Mouse (Mus musculus) midbrain, embryonic 16.5 days (tissue): ENCODE measurements at regions not wholly inside any gene's neighbourhood (a gene's known extent, or its start where the extent isn't known, plus 50 kb on each side); places are given as distances from the start of the nearest gene placed in this dataset.

ENCODE experiments used
- ATAC-seq: fragments of 200-750 bp; cut with Nextera tagmentation; 2 replicates; pipeline ENCODE4 v1.8.0; 2017; ENCODE audit warnings: moderate TSS enrichment
- H3K27ac ChIP-seq: fragments of 300-500 bp; sonication (generic); 2 replicates; pipeline ENCODE4 v1.5.1; 2014; ENCODE audit warnings: mild to moderate bottlenecking, low read length, mixed read lengths
- H3K27me3 ChIP-seq: fragments of 300-500 bp; sonication (generic); 2 replicates; pipeline ENCODE4 v1.6.1; 2014; ENCODE audit warnings: low read depth, low read length, mixed read lengths; ENCODE audit not compliant: control insufficient read depth, insufficient read depth
- H3K36me3 ChIP-seq: fragments of 300-500 bp; sonication (generic); 2 replicates; pipeline ENCODE4 v1.6.1; 2014; ENCODE audit warnings: mild to moderate bottlenecking, low read length, moderate library complexity, mixed read lengths; ENCODE audit not compliant: control insufficient read depth, insufficient read depth
- H3K4me1 ChIP-seq: fragments of 300-500 bp; sonication (generic); 2 replicates; pipeline ENCODE4 v1.6.1; 2014; ENCODE audit warnings: mild to moderate bottlenecking, low read length, mixed read lengths; ENCODE audit not compliant: control insufficient read depth, insufficient read depth
- H3K4me2 ChIP-seq: fragments of 300-500 bp; sonication (generic); 2 replicates; pipeline ENCODE4 v1.6.1; 2014; ENCODE audit warnings: mild to moderate bottlenecking, low read length, mixed read lengths
- H3K4me3 ChIP-seq: fragments of 300-500 bp; sonication (generic); 2 replicates; pipeline ENCODE4 v1.5.1; 2014; ENCODE audit warnings: low read depth, mild to moderate bottlenecking, low read length, moderate library complexity, mixed read lengths
- H3K9ac ChIP-seq: fragments of 300-500 bp; sonication (generic); 2 replicates; pipeline ENCODE4 v1.6.1; 2014; ENCODE audit warnings: low read depth, low read length, mixed read lengths
- H3K9me3 ChIP-seq: fragments of 300-500 bp; sonication (generic); replicated peaks from 2 replicates; pipeline ENCODE4 v1.6.1; 2014; ENCODE audit warnings: mild to moderate bottlenecking, low read length, mixed read lengths; ENCODE audit not compliant: control insufficient read depth, poor library complexity, severe bottlenecking
- WGBS: fragments of 180-500 bp; shearing (Covaris S2); extraction: QIAGEN DNeasy Blood & Tissue Kit; methylation state at CpG from one replicate; pipeline ENCODE4 v1.1.7; 2014; 5-methylcytosine and 5-hydroxymethylcytosine counted together

- no peak for ATAC-seq
- H3K9me3 ChIP-seq = no peaks in the 10 kb centered on the region
- H3K4me1 ChIP-seq = 0 out of 2 replicates have a peak, but pooled peaks cover 3% of the 10 kb centered on the region
- H3K36me3 ChIP-seq = no peaks in the 10 kb centered on the region
- WGBS = 60% methylated on average over 7 of the region's 7 CpGs
- no peak overlapping the region for H3K4me2 ChIP-seq
- H3K27ac ChIP-seq = no peak overlapping the region
- H3K4me3 ChIP-seq = no peak overlapping the region
- no peak overlapping the region for H3K9ac ChIP-seq
- no peaks in the 10 kb centered on the region for H3K27me3 ChIP-seq
Observed at GRCm38 (mm10) chr1:63977956-63978355, 144.1 kb downstream of the Klf7 start.

DNA sequence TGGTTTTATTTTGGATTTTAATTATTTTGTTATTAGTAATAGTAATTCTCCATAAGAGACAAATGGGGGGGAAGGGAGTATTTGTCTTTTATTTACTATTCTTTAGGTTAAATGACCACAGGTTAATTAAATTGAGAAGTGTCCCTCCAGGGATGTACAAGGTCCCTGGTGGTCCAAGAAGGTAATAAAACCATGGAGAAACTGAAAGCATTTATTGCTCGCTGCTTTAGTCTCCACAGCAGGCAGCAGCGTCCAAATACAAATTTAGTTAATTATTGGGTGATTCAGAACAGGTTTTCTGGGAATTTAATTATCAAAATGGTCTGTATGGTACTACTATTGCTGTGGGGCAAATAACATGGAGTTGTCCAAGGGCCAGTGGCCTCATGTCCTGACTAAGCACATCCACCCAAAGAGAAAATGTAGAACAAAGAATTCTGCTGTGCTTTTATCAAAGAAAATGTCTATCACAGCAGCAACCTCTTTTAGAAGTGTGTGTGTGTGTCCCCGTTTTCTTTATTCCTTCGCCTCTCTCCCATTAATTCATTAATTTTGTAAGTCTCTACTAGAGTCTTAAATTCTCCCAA lies 144.7 kb downstream of the Klf7 start:
- H3K9ac ChIP-seq = no peak overlapping the region
- 0 out of 2 replicates have a peak, but pooled peaks cover 3% of the 10 kb centered on the region for H3K4me1 ChIP-seq
- no peak for ATAC-seq
- no peaks in the 10 kb centered on the region for H3K36me3 ChIP-seq
- H3K27me3 ChIP-seq = no peaks in the 10 kb centered on the region
- H3K9me3 ChIP-seq = no peaks in the 10 kb centered on the region
- H3K27ac ChIP-seq = no peak overlapping the region
- no peak overlapping the region for H3K4me2 ChIP-seq
- no peak overlapping the region for H3K4me3 ChIP-seq
- WGBS = 62% methylated on average over 4 of the region's 4 CpGs

DNA sequence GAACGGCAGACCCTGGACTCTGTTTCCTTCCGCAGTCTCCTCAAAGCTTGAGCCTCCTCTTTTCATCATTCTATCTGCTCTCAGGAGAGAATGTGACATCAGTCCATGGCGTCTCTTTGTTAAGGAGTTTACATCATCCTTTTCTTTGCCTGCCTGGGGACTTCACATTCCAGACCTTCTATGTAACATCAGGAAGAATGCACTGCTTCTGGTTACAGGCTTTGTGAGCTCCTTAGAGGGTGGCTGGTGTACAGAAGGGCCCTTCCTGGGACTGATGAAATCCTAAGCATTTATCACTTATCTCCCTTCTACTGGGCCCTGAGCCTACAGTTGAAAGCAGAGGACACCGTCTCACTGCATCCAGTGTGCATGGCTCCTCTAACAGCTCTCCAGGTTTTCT lies 145.2 kb downstream of the Klf7 start:
- H3K4me2 ChIP-seq = no peak overlapping the region
- ATAC-seq = no peak
- WGBS = 69% methylated on average over 4 of the region's 4 CpGs
- no peaks in the 10 kb centered on the region for H3K36me3 ChIP-seq
- H3K9me3 ChIP-seq = no peaks in the 10 kb centered on the region
- H3K27ac ChIP-seq = no peak overlapping the region
- H3K4me1 ChIP-seq = 0 out of 2 replicates have a peak, but pooled peaks cover 3% of the 10 kb centered on the region
- no peak overlapping the region for H3K9ac ChIP-seq
- no peak overlapping the region for H3K4me3 ChIP-seq
- no peaks in the 10 kb centered on the region for H3K27me3 ChIP-seq

DNA sequence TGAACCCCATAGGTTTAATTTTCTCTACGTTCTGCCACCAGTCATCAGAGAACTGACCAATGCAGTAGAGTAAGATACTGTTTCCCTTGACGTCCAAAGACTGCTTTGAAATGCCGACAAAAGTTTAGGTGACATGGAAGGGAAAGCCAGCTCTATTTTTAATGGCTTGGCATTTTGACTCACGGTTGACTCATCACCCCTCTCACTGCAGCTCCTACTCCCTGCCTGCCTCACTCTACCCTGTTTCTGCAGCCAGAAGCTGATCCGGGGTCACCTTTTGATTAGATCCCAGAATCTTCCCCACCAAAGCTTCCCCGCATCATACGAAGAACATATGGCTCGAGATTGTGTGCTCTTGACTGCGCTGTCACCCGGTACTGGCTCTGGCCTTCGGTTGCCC lies 154.2 kb downstream of the Klf7 start:
- no peaks in the 10 kb centered on the region for H3K9me3 ChIP-seq
- 92% methylated on average over 11 of the region's 11 CpGs for WGBS
- no peaks in the 10 kb centered on the region for H3K4me1 ChIP-seq
- no peaks in the 10 kb centered on the region for H3K27me3 ChIP-seq
- H3K36me3 ChIP-seq = no peaks in the 10 kb centered on the region
- no peak overlapping the region for H3K4me2 ChIP-seq
- H3K27ac ChIP-seq = no peak overlapping the region
- no peak overlapping the region for H3K9ac ChIP-seq
- H3K4me3 ChIP-seq = no peak overlapping the region
- ATAC-seq = no peak

DNA sequence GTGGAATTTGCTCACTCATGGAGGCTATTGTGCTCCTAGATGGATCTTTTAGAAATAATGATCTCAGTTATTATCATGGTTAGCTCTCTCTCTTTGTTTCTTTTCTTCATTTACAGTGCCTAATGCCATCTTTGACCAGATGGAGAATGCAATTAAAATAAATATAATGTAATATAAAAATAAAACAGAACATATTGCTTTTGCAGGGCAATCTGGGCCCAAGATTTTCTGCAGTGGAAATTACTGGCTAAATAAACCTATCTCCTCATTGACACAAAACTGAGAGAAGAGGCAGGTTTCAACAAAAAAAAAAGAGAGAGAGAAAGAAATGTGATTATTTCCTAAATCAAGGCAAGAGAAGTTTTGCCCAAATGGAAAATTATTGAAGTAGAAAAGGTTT lies 156.6 kb downstream of the Klf7 start:
- no peaks in the 10 kb centered on the region for H3K4me1 ChIP-seq
- no peak overlapping the region for H3K4me3 ChIP-seq
- no peak overlapping the region for H3K4me2 ChIP-seq
- no peaks in the 10 kb centered on the region for H3K9me3 ChIP-seq
- no peak overlapping the region for H3K27ac ChIP-seq
- H3K9ac ChIP-seq = no peak overlapping the region
- no peaks in the 10 kb centered on the region for H3K27me3 ChIP-seq
- ATAC-seq = no peak
- H3K36me3 ChIP-seq = no peaks in the 10 kb centered on the region

DNA sequence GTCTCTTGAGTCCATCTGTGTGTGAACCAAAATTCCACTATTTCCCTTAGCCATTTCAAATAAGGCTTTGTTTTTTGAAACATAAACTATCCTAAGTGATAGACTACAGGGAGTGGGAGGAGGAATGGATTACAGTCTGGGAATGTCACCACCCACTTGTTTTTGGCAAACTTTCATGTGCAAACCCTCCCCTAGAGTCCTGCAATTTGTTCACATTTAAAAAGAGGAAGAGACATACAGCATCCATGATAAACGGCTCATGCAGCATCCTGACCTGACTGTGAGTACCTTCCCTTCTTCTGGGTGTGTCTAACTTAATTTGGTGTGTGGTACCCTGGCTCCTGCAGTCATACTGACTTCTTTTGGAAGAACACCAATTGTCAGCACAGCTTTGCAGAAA lies 157.6 kb downstream of the Klf7 start:
- Histone ChIP-seq H3K27ac (no peak overlapping the region), H3K9me3 (no peaks in the 10 kb centered on the region), H3K9ac (no peak overlapping the region), H3K4me1 (no peaks in the 10 kb centered on the region), H3K36me3 (no peaks in the 10 kb centered on the region), H3K4me2 (no peak overlapping the region), H3K4me3 (no peak overlapping the region), H3K27me3 (no peaks in the 10 kb centered on the region)
- no peak for ATAC-seq
- WGBS = 82% methylated on average over 1 of the region's 1 CpGs

- no peaks in the 10 kb centered on the region for H3K27me3 ChIP-seq
- ATAC-seq = no peak
- no peaks in the 10 kb centered on the region for H3K36me3 ChIP-seq
- no peak overlapping the region for H3K4me3 ChIP-seq
- no peak overlapping the region for H3K9ac ChIP-seq
- no peak overlapping the region for H3K4me2 ChIP-seq
- H3K27ac ChIP-seq = no peak overlapping the region
- 98% methylated on average over 4 of the region's 4 CpGs for WGBS
- no peaks in the 10 kb centered on the region for H3K9me3 ChIP-seq
- H3K4me1 ChIP-seq = peaks cover 12% of the 10 kb centered on the region
Observed at GRCm38 (mm10) chr1:63955701-63956355, 166.3 kb downstream of the Klf7 start.

DNA sequence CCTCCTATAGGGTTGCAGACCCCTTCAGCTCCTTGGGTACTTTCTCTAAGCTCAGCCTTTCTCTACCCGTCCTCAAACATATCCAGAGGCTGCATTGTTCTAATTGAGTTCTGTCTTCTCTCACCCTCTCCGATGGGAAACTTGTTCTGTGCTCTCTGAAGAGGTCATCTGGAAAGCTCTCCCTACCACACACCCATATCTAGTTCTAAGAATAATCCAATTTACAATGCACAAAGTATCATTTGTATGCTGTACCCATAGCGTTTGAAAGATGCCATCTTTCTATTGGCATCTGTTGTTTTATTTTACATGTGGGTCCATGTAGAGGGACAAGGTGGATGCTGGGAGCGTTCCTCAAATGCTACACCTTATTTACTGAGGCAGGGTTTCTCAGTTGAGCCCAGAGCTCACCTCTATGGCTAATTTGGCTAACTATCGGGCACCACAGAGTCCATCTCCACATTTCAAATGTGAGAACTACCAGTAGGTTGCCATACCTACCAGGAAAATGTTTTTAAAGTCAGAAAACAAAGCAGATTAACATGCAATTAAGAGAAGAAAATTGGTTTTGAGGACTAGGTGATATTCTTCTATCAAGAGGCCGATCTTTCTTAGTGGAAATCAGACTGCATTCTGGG lies 167.1 kb downstream of the Klf7 start:
- H3K27ac ChIP-seq = no peak overlapping the region
- ATAC-seq = no peak
- no peaks in the 10 kb centered on the region for H3K9me3 ChIP-seq
- H3K4me3 ChIP-seq = no peak overlapping the region
- H3K4me2 ChIP-seq = no peak overlapping the region
- 94% methylated on average over 6 of the region's 6 CpGs for WGBS
- H3K4me1 ChIP-seq = peaks cover 12% of the 10 kb centered on the region
- H3K27me3 ChIP-seq = no peaks in the 10 kb centered on the region
- no peaks in the 10 kb centered on the region for H3K36me3 ChIP-seq
- no peak overlapping the region for H3K9ac ChIP-seq

DNA sequence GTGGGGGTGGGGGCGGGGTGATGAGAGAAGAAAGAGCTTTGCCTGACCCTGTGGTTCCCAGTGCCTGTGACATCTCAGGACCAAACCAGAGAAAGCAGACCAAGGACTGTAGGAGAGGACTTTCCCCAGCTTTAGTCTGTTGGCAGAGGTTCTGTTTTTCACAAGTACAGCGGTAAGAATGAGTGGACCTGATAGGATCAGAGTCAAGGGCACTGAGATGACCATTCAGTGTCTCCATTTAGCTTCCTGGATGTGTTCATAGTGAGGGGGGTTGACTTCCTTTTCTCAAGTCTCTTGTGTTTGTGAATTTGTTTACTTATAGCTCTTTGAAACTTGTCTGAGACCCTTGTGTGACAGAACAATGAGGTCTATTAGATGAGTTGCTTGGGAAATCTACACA lies 167.9 kb downstream of the Klf7 start:
- no peaks in the 10 kb centered on the region for H3K9me3 ChIP-seq
- H3K4me1 ChIP-seq = peaks cover 12% of the 10 kb centered on the region
- H3K27me3 ChIP-seq = no peaks in the 10 kb centered on the region
- H3K36me3 ChIP-seq = no peaks in the 10 kb centered on the region
- no peak overlapping the region for H3K4me2 ChIP-seq
- ATAC-seq = peak; percentile 41; the same call in 1 of the 2 replicates
- H3K9ac ChIP-seq = no peak overlapping the region
- no peak overlapping the region for H3K27ac ChIP-seq
- 65% methylated on average over 2 of the region's 2 CpGs for WGBS
- H3K4me3 ChIP-seq = no peak overlapping the region
